Comparison of ENCODE assay signal across 18 mouse cellular contexts in genomic region chr10:11326526-11326925, GRCm38 (mm10). TPM values are rescaled to one million over a fixed set of nuclear protein-coding genes. Genes with fewer than 3 reads are reported as not detected.
A peak's percentile ranks its signal among the peaks of the same experiment; 100 is the strongest.
DNase-seq lines count a peak whose midpoint lies in the region; ATAC-seq and TF ChIP-seq lines count a peak whose summit lies in the region.
"Had no signal": no experiment of that assay in that cellular context is flagged by ENCODE, and none has a peak within 500 bp of the region (broad histone marks: within the 10 kb centered on the region; RNA-seq: fewer than 3 reads in every experiment).

No protein-coding gene starts in this region.

- DNase-seq in kidney, adult 2 months: no peak
- DNase-seq in kidney, adult 18-20 months: no peak
- no peak for DNase-seq in midbrain, postnatal 0 days (ENCODE audit: low spot score)
- DNase-seq in midbrain, embryonic 11.5 days (ENCODE audit: low spot score, missing footprints): no peak
- DNase-seq in brain, embryonic 14.5 days (ENCODE audit: low read depth): no peak
- no peak for DNase-seq in layer of hippocampus, postnatal 14 days (ENCODE audit: low spot score in 2 of 2)
- no peak for DNase-seq in adrenal gland, postnatal 14 days
- DNase-seq: cerebellum, adult 8-10 months; heart, postnatal 36 days; lung, adult 18-20 months; thymus, adult 2 months had no signal

- TF ChIP-seq CTCF in kidney, adult 2 months (conservative IDR thresholded peaks at IDR 0.05; ENCODE audit: insufficient read depth, insufficient read length, low read depth, low read length): peak; percentile 43
- TF ChIP-seq CTCF in midbrain, postnatal 0 days (IDR thresholded peaks at IDR 0.05): peak; percentile 55
- peak; percentile 44; the same call in 1 of the 2 replicates for TF ChIP-seq CTCF in brain, embryonic 14.5 days (IDR thresholded peaks at IDR 0.05; ENCODE audit: borderline replicate concordance, extremely low read depth, insufficient read depth, insufficient read length)

- no peak for TF ChIP-seq POLR2A in kidney, adult 2 months (IDR thresholded peaks at IDR 0.05; ENCODE audit: low read depth, low read length)
- TF ChIP-seq POLR2A in brain, embryonic 14.5 days (IDR thresholded peaks at IDR 0.05; ENCODE audit: borderline replicate concordance, extremely low read depth, insufficient read depth, insufficient read length, poor library complexity, severe bottlenecking): no peak

- ATAC-seq in midbrain, postnatal 0 days (ENCODE audit: low FRiP score): no peak
- no peak for ATAC-seq in midbrain, embryonic 11.5 days (ENCODE audit: low FRiP score)
- ATAC-seq: forebrain, embryonic 14.5 days; inflammation-experienced regulatory T-cells, adult 6 months had no signal

- H3K4me3 ChIP-seq in kidney, adult 2 months (ENCODE audit: insufficient read depth, low read depth, low read length): no peak overlapping the region
- H3K4me3 ChIP-seq in midbrain, postnatal 0 days (ENCODE audit: low read depth, low read length): no peak overlapping the region
- H3K4me3 ChIP-seq in midbrain, embryonic 11.5 days (ENCODE audit: low read depth, low read length): no peak overlapping the region
- H3K4me3 ChIP-seq: limb, embryonic 10.5 days; megakaryocyte, embryonic 14.5 days; neural tube, embryonic 13.5 days had no signal

- no peaks in the 10 kb centered on the region for H3K9me3 ChIP-seq in midbrain, postnatal 0 days (ENCODE audit: low read length)
- no peaks in the 10 kb centered on the region for H3K9me3 ChIP-seq in midbrain, embryonic 11.5 days (ENCODE audit: control insufficient read depth, low read length)
- H3K9me3 ChIP-seq: limb, embryonic 10.5 days; neural tube, embryonic 13.5 days had no signal

- no peak overlapping the region for H3K4me2 ChIP-seq in midbrain, postnatal 0 days (ENCODE audit: low read depth, low read length, poor library complexity, severe bottlenecking)
- no peak overlapping the region for H3K4me2 ChIP-seq in midbrain, embryonic 11.5 days
- H3K4me2 ChIP-seq: heart, embryonic 11.5 days; neural tube, embryonic 13.5 days had no signal

- H3K9ac ChIP-seq in midbrain, postnatal 0 days (replicated peaks; ENCODE audit: low read length, poor library complexity, severe bottlenecking): no peak overlapping the region
- no peak overlapping the region for H3K9ac ChIP-seq in midbrain, embryonic 11.5 days (ENCODE audit: low read length)
- H3K9ac ChIP-seq: neural tube, embryonic 13.5 days had no signal

- no peaks in the 10 kb centered on the region for H3K27me3 ChIP-seq in kidney, adult 2 months (replicated peaks; ENCODE audit: control insufficient read depth, insufficient read depth, low read length)
- H3K27me3 ChIP-seq in midbrain, postnatal 0 days (ENCODE audit: insufficient read depth, low read length): no peaks in the 10 kb centered on the region
- no peaks in the 10 kb centered on the region for H3K27me3 ChIP-seq in midbrain, embryonic 11.5 days (ENCODE audit: control insufficient read depth, insufficient read depth, low read length)
- H3K27me3 ChIP-seq: CH12.LX; megakaryocyte, embryonic 14.5 days; neural tube, embryonic 13.5 days had no signal

- no peaks in the 10 kb centered on the region for H3K36me3 ChIP-seq in kidney, adult 2 months (ENCODE audit: control insufficient read depth, insufficient read depth, low read length)
- no peaks in the 10 kb centered on the region for H3K36me3 ChIP-seq in midbrain, postnatal 0 days (ENCODE audit: insufficient read depth, low read length)
- no peaks in the 10 kb centered on the region for H3K36me3 ChIP-seq in midbrain, embryonic 11.5 days (ENCODE audit: control insufficient read depth, insufficient read depth, low read length)
- H3K36me3 ChIP-seq: limb, embryonic 10.5 days; neural tube, embryonic 13.5 days had no signal

- WGBS in kidney, adult 2 months: 96% methylated on average over 3 of the region's 3 CpGs
- 87% methylated on average over 3 of the region's 3 CpGs for WGBS in midbrain, postnatal 0 days
- 89% methylated on average over 3 of the region's 3 CpGs for WGBS in midbrain, embryonic 11.5 days

- H3K4me1 ChIP-seq in kidney, adult 2 months (ENCODE audit: control insufficient read depth, insufficient read depth, low read length): no peaks in the 10 kb centered on the region
- no peaks in the 10 kb centered on the region for H3K4me1 ChIP-seq in midbrain, postnatal 0 days (ENCODE audit: insufficient read depth, low read length)
- H3K4me1 ChIP-seq in midbrain, embryonic 11.5 days (ENCODE audit: control insufficient read depth, insufficient read depth, low read length): no peaks in the 10 kb centered on the region
- H3K4me1 ChIP-seq: neural tube, embryonic 13.5 days had no signal

- no peak overlapping the region for H3K27ac ChIP-seq in kidney, adult 2 months (ENCODE audit: insufficient read depth, low read depth, low read length)
- H3K27ac ChIP-seq in midbrain, postnatal 0 days (ENCODE audit: low read depth, low read length): no peak overlapping the region
- no peak overlapping the region for H3K27ac ChIP-seq in midbrain, embryonic 11.5 days (ENCODE audit: low read depth, low read length)
- H3K27ac ChIP-seq: limb, embryonic 10.5 days; neural tube, embryonic 13.5 days had no signal

RNA-seq across cellular contexts. Expression of gene Epm2a, which starts 16.7 kb away (rescaled TPM):
- polyA plus RNA-seq in kidney, adult 2 months (2012; rRNA removed): 6.5 and 7.5 TPM in 2 replicates
- total RNA-seq in midbrain, postnatal 0 days (2014; rRNA removed): 38.1 and 41.9 TPM in 2 replicates
- polyA plus RNA-seq in midbrain, postnatal 0 days (2015; fragmentation: Nextera tagmentation; extraction: Ambion mirVana): 3.1 and 3.8 TPM in 2 replicates
- polyA plus RNA-seq in midbrain, embryonic 11.5 days (2014; fragmentation: Nextera tagmentation; extraction: Ambion mirVana): 0.30 and 0.70 TPM in 2 replicates
- polyA plus RNA-seq in brain, embryonic 14.5 days (2012; rRNA removed): 3.7 and 6.5 TPM in 2 replicates
- total RNA-seq in layer of hippocampus, postnatal 14 days (2021): 10 to 100 TPM; 25.0 to 30.6 TPM
- 8.2 and 10.7 TPM in 2 replicates for total RNA-seq in adrenal gland, postnatal 14 days (2021)
- total RNA-seq: CH12.LX had no signal
- polyA plus RNA-seq: inflammation-experienced regulatory T-cells, adult 6 months had no signal

RNA-seq across cellular contexts. Expression of gene Fbxo30, which starts 45.4 kb away (rescaled TPM):
- polyA plus RNA-seq in kidney, adult 2 months (2012; rRNA removed): 2.2 and 3.0 TPM in 2 replicates
- 9.0 and 13.4 TPM in 2 replicates for total RNA-seq in midbrain, postnatal 0 days (2014; rRNA removed)
- polyA plus RNA-seq in midbrain, postnatal 0 days (2015; fragmentation: Nextera tagmentation; extraction: Ambion mirVana): 8.2 and 9.0 TPM in 2 replicates
- 40.9 and 46.6 TPM in 2 replicates for polyA plus RNA-seq in midbrain, embryonic 11.5 days (2014; fragmentation: Nextera tagmentation; extraction: Ambion mirVana)
- 7.9 and 10.0 TPM in 2 replicates for polyA plus RNA-seq in brain, embryonic 14.5 days (2012; rRNA removed)
- 1 to 10 TPM; 9.1 to 9.2 TPM for total RNA-seq in layer of hippocampus, postnatal 14 days (2021)
- 22.3 TPM in 2 replicates for total RNA-seq in adrenal gland, postnatal 14 days (2021)
